Mouse (Mus musculus): ENCODE measurements at regions not wholly inside any gene's neighbourhood (a gene's known extent, or its start where the extent isn't known, plus 50 kb on each side); places are given as distances from the start of the nearest gene placed in this dataset.

GRCm38 (mm10) chr11:117036977-117037376 lies 78.0 kb upstream of the Sec14l1 start:
- DNase-seq (ENCODE audit: low spot score) = no peak

- no peak for DNase-seq (ENCODE audit: low spot score)
Measured at GRCm38 (mm10) chr11:117038282-117039106, 76.5 kb upstream of the Sec14l1 start.

- DNase-seq (ENCODE audit: low spot score) = no peak
Measured at GRCm38 (mm10) chr11:117040829-117041228, 74.1 kb upstream of the Sec14l1 start.

- no peak for DNase-seq (ENCODE audit: low spot score)
Measured at GRCm38 (mm10) chr11:117042336-117042735, 72.6 kb upstream of the Sec14l1 start.

- peak; percentile 52 for DNase-seq (ENCODE audit: low spot score)
Measured at GRCm38 (mm10) chr11:117043524-117043923, 71.4 kb upstream of the Sec14l1 start.

- DNase-seq (ENCODE audit: low spot score) = peak; percentile 64
Measured at GRCm38 (mm10) chr11:117044731-117045130, 70.2 kb upstream of the Sec14l1 start.

- no peak for DNase-seq (ENCODE audit: low spot score)
Measured at GRCm38 (mm10) chr11:117046636-117047035, 68.3 kb upstream of the Sec14l1 start.

- peak; percentile 52 for DNase-seq (ENCODE audit: low spot score)
Measured at GRCm38 (mm10) chr11:117047172-117047950, 67.6 kb upstream of the Sec14l1 start.

GRCm38 (mm10) chr11:117048911-117049310 lies 66.1 kb upstream of the Sec14l1 start:
- DNase-seq (ENCODE audit: low spot score) = no peak

- DNase-seq (ENCODE audit: low spot score) = no peak
Measured at GRCm38 (mm10) chr11:117050788-117051187, 64.2 kb upstream of the Sec14l1 start.

GRCm38 (mm10) chr11:117056958-117057357 lies 58.0 kb upstream of the Sec14l1 start:
- peak; percentile 51 for DNase-seq (ENCODE audit: low spot score)

- DNase-seq (ENCODE audit: low spot score) = no peak
Measured at GRCm38 (mm10) chr11:117057451-117057850, 57.5 kb upstream of the Sec14l1 start.

GRCm38 (mm10) chr11:117059120-117059519 lies 55.8 kb upstream of the Sec14l1 start:
- no peak for DNase-seq (ENCODE audit: low spot score)

GRCm38 (mm10) chr11:117059981-117060705 lies 54.8 kb upstream of the Sec14l1 start:
- no peak for DNase-seq (ENCODE audit: low spot score)

GRCm38 (mm10) chr11:117060706-117061337 lies 54.1 kb upstream of the Sec14l1 start:
- DNase-seq (ENCODE audit: low spot score) = no peak

GRCm38 (mm10) chr11:117062772-117063499 lies 52.0 kb upstream of the Sec14l1 start:
- DNase-seq (ENCODE audit: low spot score) = no peak
